Mouse (Mus musculus): ENCODE results near the gene Tiam1. TPM values are rescaled to one million over a fixed set of nuclear protein-coding genes. Genes with fewer than 3 reads are reported as not detected.

The Tiam1 gene
- polyA plus RNA-seq, 1 experiment from 2014 or later: 31.0 TPM

GRCm38 (mm10) chr16:89909393-89910068 is 234.0 kb downstream of the Tiam1 start:
- H3K4me1 ChIP-seq (ENCODE audit: control insufficient read depth, insufficient read depth, low read length): peaks cover 4% of the 10 kb centered on the region; the same call in 1 of the 2 replicates
- H3K27me3 ChIP-seq (replicated peaks; ENCODE audit: control insufficient read depth, insufficient read depth, low read length): no peaks in the 10 kb centered on the region
- peak overlapping the region; percentile 8; the same call in 1 of the 2 replicates for H3K4me2 ChIP-seq (ENCODE audit: low read depth, low read length)
- H3K9ac ChIP-seq (ENCODE audit: low read depth, low read length): no peak overlapping the region
- DNase-seq (ENCODE audit: low spot score) (no peak), ATAC-seq (ENCODE audit: low read depth) (no peak)
- no peak overlapping the region for H3K4me3 ChIP-seq (ENCODE audit: low read depth, low read length)
- WGBS: 62% methylated on average over 26 of the region's 26 CpGs
- H3K36me3 ChIP-seq (ENCODE audit: control insufficient read depth, insufficient read depth, low read length): no peaks in the 10 kb centered on the region
- H3K9me3 ChIP-seq (ENCODE audit: control insufficient read depth, low read length): no peaks in the 10 kb centered on the region
- H3K27ac ChIP-seq (replicated peaks; ENCODE audit: low read depth, low read length): no peak overlapping the region

- Histone ChIP-seq H3K36me3 (ENCODE audit: control insufficient read depth, insufficient read depth, low read length) (no peaks in the 10 kb centered on the region), H3K27ac (replicated peaks; ENCODE audit: low read depth, low read length) (no peak overlapping the region), H3K9me3 (ENCODE audit: control insufficient read depth, low read length) (no peaks in the 10 kb centered on the region), H3K4me1 (ENCODE audit: control insufficient read depth, insufficient read depth, low read length) (peaks cover 4% of the 10 kb centered on the region; the same call in 1 of the 2 replicates), H3K9ac (ENCODE audit: low read depth, low read length) (no peak overlapping the region), H3K27me3 (replicated peaks; ENCODE audit: control insufficient read depth, insufficient read depth, low read length) (no peaks in the 10 kb centered on the region), H3K4me3 (ENCODE audit: low read depth, low read length) (no peak overlapping the region), H3K4me2 (ENCODE audit: low read depth, low read length) (no peak overlapping the region)
- 55% methylated on average over 9 of the region's 9 CpGs for WGBS
- ATAC-seq (ENCODE audit: low read depth): no peak
- DNase-seq (ENCODE audit: low spot score): no peak
These were observed 235.9 kb downstream of the Tiam1 start for GRCm38 (mm10) chr16:89907651-89908050.

GRCm38 (mm10) chr16:89906909-89907308 is 236.7 kb downstream of the Tiam1 start:
- no peak overlapping the region for H3K4me3 ChIP-seq (ENCODE audit: low read depth, low read length)
- no peaks in the 10 kb centered on the region for H3K36me3 ChIP-seq (ENCODE audit: control insufficient read depth, insufficient read depth, low read length)
- H3K9ac ChIP-seq (ENCODE audit: low read depth, low read length): no peak overlapping the region
- H3K9me3 ChIP-seq (ENCODE audit: control insufficient read depth, low read length): no peaks in the 10 kb centered on the region
- H3K4me2 ChIP-seq (ENCODE audit: low read depth, low read length): no peak overlapping the region
- ATAC-seq (ENCODE audit: low read depth) (no peak), DNase-seq (ENCODE audit: low spot score) (no peak)
- WGBS: 82% methylated on average over 7 of the region's 7 CpGs
- H3K27me3 ChIP-seq (replicated peaks; ENCODE audit: control insufficient read depth, insufficient read depth, low read length): no peaks in the 10 kb centered on the region
- no peak overlapping the region for H3K27ac ChIP-seq (replicated peaks; ENCODE audit: low read depth, low read length)
- peaks cover 5% of the 10 kb centered on the region; the same call in 1 of the 2 replicates for H3K4me1 ChIP-seq (ENCODE audit: control insufficient read depth, insufficient read depth, low read length)

- no peak overlapping the region for H3K4me3 ChIP-seq (ENCODE audit: low read depth, low read length)
- peaks cover 6% of the 10 kb centered on the region; the same call in 1 of the 2 replicates for H3K4me1 ChIP-seq (ENCODE audit: control insufficient read depth, insufficient read depth, low read length)
- no peak overlapping the region for H3K27ac ChIP-seq (replicated peaks; ENCODE audit: low read depth, low read length)
- ATAC-seq (ENCODE audit: low read depth) (no peak), DNase-seq (ENCODE audit: low spot score) (no peak)
- H3K27me3 ChIP-seq (replicated peaks; ENCODE audit: control insufficient read depth, insufficient read depth, low read length): no peaks in the 10 kb centered on the region
- no peaks in the 10 kb centered on the region for H3K9me3 ChIP-seq (ENCODE audit: control insufficient read depth, low read length)
- H3K36me3 ChIP-seq (ENCODE audit: control insufficient read depth, insufficient read depth, low read length): no peaks in the 10 kb centered on the region
- no peak overlapping the region for H3K9ac ChIP-seq (ENCODE audit: low read depth, low read length)
- H3K4me2 ChIP-seq (ENCODE audit: low read depth, low read length): no peak overlapping the region
- WGBS: 86% methylated on average over 1 of the region's 1 CpGs
These were observed 237.8 kb downstream of the Tiam1 start for GRCm38 (mm10) chr16:89905730-89906305.

- 88% methylated on average over 12 of the region's 12 CpGs for WGBS
- Histone ChIP-seq H3K4me3 (ENCODE audit: low read depth, low read length) (no peak overlapping the region), H3K27me3 (replicated peaks; ENCODE audit: control insufficient read depth, insufficient read depth, low read length) (no peaks in the 10 kb centered on the region), H3K36me3 (ENCODE audit: control insufficient read depth, insufficient read depth, low read length) (no peaks in the 10 kb centered on the region), H3K4me1 (ENCODE audit: control insufficient read depth, insufficient read depth, low read length) (0 out of 2 replicates have a peak, but pooled peaks cover 3% of the 10 kb centered on the region), H3K9ac (ENCODE audit: low read depth, low read length) (no peak overlapping the region), H3K27ac (replicated peaks; ENCODE audit: low read depth, low read length) (no peak overlapping the region), H3K9me3 (ENCODE audit: control insufficient read depth, low read length) (no peaks in the 10 kb centered on the region), H3K4me2 (ENCODE audit: low read depth, low read length) (no peak overlapping the region)
- DNase-seq (ENCODE audit: low spot score) (no peak), ATAC-seq (ENCODE audit: low read depth) (no peak)
These were observed 239.4 kb downstream of the Tiam1 start for GRCm38 (mm10) chr16:89904121-89904520.

GRCm38 (mm10) chr16:89902578-89903304 is 240.8 kb downstream of the Tiam1 start:
- no peak overlapping the region for H3K27ac ChIP-seq (replicated peaks; ENCODE audit: low read depth, low read length)
- H3K27me3 ChIP-seq (replicated peaks; ENCODE audit: control insufficient read depth, insufficient read depth, low read length): no peaks in the 10 kb centered on the region
- H3K9me3 ChIP-seq (ENCODE audit: control insufficient read depth, low read length): no peaks in the 10 kb centered on the region
- no peak for DNase-seq (ENCODE audit: low spot score)
- H3K36me3 ChIP-seq (ENCODE audit: control insufficient read depth, insufficient read depth, low read length): 0 out of 2 replicates have a peak, but pooled peaks cover 7% of the 10 kb centered on the region
- WGBS: 88% methylated on average over 12 of the region's 12 CpGs
- H3K4me2 ChIP-seq (ENCODE audit: low read depth, low read length): no peak overlapping the region
- 0 out of 2 replicates have a peak, but pooled peaks cover 6% of the 10 kb centered on the region for H3K4me1 ChIP-seq (ENCODE audit: control insufficient read depth, insufficient read depth, low read length)
- H3K4me3 ChIP-seq (ENCODE audit: low read depth, low read length): no peak overlapping the region
- H3K9ac ChIP-seq (ENCODE audit: low read depth, low read length): no peak overlapping the region
- ATAC-seq (ENCODE audit: low read depth): no peak

DNA sequence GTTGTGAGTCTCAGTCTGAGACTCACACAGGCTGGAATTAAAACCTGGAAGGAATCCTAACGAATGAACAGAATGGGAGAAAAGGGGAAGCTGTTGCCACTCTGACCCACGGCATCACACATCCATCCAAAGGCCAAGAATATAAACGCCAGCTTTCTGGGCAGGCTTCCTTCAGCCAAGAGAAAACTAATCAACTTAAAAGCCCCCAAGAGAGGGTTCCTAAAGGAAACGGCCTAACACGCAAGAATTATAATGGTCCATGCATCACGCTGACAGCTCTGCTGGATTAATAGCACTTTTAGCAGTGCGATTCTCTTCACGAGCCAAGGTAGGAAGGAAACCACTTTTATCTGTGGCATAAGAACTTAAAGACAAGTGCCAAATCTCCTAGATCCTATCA is 242.9 kb downstream of the Tiam1 start:
- WGBS: 46% methylated on average over 8 of the region's 8 CpGs
- ATAC-seq (ENCODE audit: low read depth): no peak

DNA sequence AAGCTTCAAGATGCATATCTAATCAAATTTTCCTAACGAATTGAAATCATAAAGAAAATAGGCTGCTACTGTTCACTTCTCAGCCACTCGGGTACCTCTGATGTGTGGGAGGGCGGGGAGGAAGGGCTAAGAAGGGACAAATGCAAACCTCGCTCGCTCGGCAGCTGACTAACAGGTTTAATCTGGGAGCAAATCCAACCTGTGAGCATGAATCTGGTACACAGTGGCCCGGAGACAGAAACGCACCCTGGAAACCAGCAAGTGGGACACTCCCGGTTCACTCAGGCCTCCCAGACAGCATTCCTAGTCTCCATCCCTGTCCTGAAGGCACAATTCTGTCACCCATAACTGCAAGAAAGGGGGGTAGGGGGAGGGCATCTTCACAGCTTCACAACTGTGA is 244.4 kb downstream of the Tiam1 start:
- Histone ChIP-seq H3K4me2 (ENCODE audit: low read depth, low read length) (no peak overlapping the region), H3K4me3 (ENCODE audit: low read depth, low read length) (no peak overlapping the region), H3K4me1 (ENCODE audit: control insufficient read depth, insufficient read depth, low read length) (0 out of 2 replicates have a peak, but pooled peaks cover 6% of the 10 kb centered on the region), H3K36me3 (ENCODE audit: control insufficient read depth, insufficient read depth, low read length) (0 out of 2 replicates have a peak, but pooled peaks cover 10% of the 10 kb centered on the region), H3K27ac (replicated peaks; ENCODE audit: low read depth, low read length) (no peak overlapping the region), H3K27me3 (replicated peaks; ENCODE audit: control insufficient read depth, insufficient read depth, low read length) (no peaks in the 10 kb centered on the region), H3K9me3 (ENCODE audit: control insufficient read depth, low read length) (no peaks in the 10 kb centered on the region), H3K9ac (ENCODE audit: low read depth, low read length) (no peak overlapping the region)
- WGBS: 59% methylated on average over 9 of the region's 9 CpGs
- peak; percentile 50 for DNase-seq (ENCODE audit: low spot score)
- 0 out of 2 replicates have a peak, but pooled peaks have one; percentile 34 for ATAC-seq (ENCODE audit: low read depth)

More for the DNA sequence above, 242.9 kb downstream of the Tiam1 start:
- no peak overlapping the region for H3K9ac ChIP-seq (ENCODE audit: low read depth, low read length)
- H3K27ac ChIP-seq (replicated peaks; ENCODE audit: low read depth, low read length): no peak overlapping the region
- 0 out of 2 replicates have a peak, but pooled peaks cover 10% of the 10 kb centered on the region for H3K36me3 ChIP-seq (ENCODE audit: control insufficient read depth, insufficient read depth, low read length)
- H3K4me3 ChIP-seq (ENCODE audit: low read depth, low read length): no peak overlapping the region
- H3K4me2 ChIP-seq (ENCODE audit: low read depth, low read length): no peak overlapping the region
- no peak for DNase-seq (ENCODE audit: low spot score)
- H3K9me3 ChIP-seq (ENCODE audit: control insufficient read depth, low read length): no peaks in the 10 kb centered on the region
- 0 out of 2 replicates have a peak, but pooled peaks cover 6% of the 10 kb centered on the region for H3K4me1 ChIP-seq (ENCODE audit: control insufficient read depth, insufficient read depth, low read length)
- no peaks in the 10 kb centered on the region for H3K27me3 ChIP-seq (replicated peaks; ENCODE audit: control insufficient read depth, insufficient read depth, low read length)

All from embryonic facial prominence, embryonic 14.5 days (tissue).